12 mouse cellular contexts compared by ENCODE assay signal in the genomic region with DNA sequence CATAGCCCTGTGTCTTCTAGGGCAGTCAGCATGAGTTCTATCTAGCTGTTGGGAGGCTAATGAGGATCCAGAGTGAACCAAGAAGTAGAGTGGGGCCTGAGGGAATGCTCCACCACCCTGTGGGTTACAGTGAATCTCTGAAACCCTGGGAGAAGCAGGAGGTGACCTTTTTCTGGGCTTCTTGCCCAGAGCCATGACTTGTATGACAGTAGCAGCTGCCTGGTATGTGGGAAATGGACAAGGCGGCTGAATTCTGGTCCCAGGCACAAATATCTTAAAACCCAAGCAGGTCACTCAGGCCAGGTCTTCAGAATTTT. TPM values are rescaled to one million over a fixed set of nuclear protein-coding genes. Genes with fewer than 3 reads are reported as not detected.
DNase-seq lines count a peak whose midpoint lies in the region; ATAC-seq and TF ChIP-seq lines count a peak whose summit lies in the region.
"Had no signal": no experiment of that assay in that cellular context is flagged by ENCODE, and none has a peak within 500 bp of the region (broad histone marks: within the 10 kb centered on the region; RNA-seq: fewer than 3 reads in every experiment).

No protein-coding gene starts in this region.

- peak overlapping the region; percentile 94 for H3K27ac ChIP-seq in left cerebral cortex, adult 2 months
- no peak overlapping the region for H3K27ac ChIP-seq in forebrain, embryonic 16.5 days (ENCODE audit: low read length)
- H3K27ac ChIP-seq: midbrain, embryonic 12.5 days had no signal

- ATAC-seq in frontal cortex, adult (ENCODE audit: low TSS enrichment) = no peak
- ATAC-seq in forebrain, embryonic 16.5 days = no peak

- H3K36me3 ChIP-seq in forebrain, embryonic 16.5 days (ENCODE audit: control insufficient read depth, insufficient read depth) = no peaks in the 10 kb centered on the region
- H3K36me3 ChIP-seq: midbrain, embryonic 12.5 days had no signal

- no peak for TF ChIP-seq CTCF in left cerebral cortex, adult 2 months (IDR thresholded peaks at IDR 0.05)

- peaks cover 12% of the 10 kb centered on the region for H3K27me3 ChIP-seq in forebrain, embryonic 16.5 days (replicated peaks; ENCODE audit: control insufficient read depth, insufficient read depth, low read length)
- H3K27me3 ChIP-seq: Patski had no signal

- no peak overlapping the region for H3K9ac ChIP-seq in forebrain, embryonic 16.5 days (replicated peaks; ENCODE audit: low read depth, low read length)
- H3K9ac ChIP-seq: midbrain, embryonic 12.5 days had no signal

- H3K4me2 ChIP-seq in forebrain, embryonic 16.5 days (ENCODE audit: low read length) = no peak overlapping the region
- H3K4me2 ChIP-seq: midbrain, embryonic 12.5 days had no signal

- H3K9me3 ChIP-seq in forebrain, embryonic 16.5 days (ENCODE audit: control insufficient read depth, low read length) = no peaks in the 10 kb centered on the region
- H3K9me3 ChIP-seq: midbrain, embryonic 12.5 days had no signal

- no peak for DNase-seq in left cerebral cortex, adult 2 months (ENCODE audit: extremely low spot score in 1 of 2, low spot score in 2 of 2)
- DNase-seq in left cerebral cortex, adult 9 months (ENCODE audit: low spot score in 2 of 2) = no peak
- DNase-seq in adrenal gland, postnatal 36 days = peak; percentile 66 to 68
- DNase-seq in heart, postnatal 10 days = peak; percentile 71 to 75
- peak; percentile 51 to 74 for DNase-seq in lung, postnatal 4 days
- DNase-seq in layer of hippocampus, postnatal 10 days (ENCODE audit: low spot score in 2 of 2) = no peak
- DNase-seq: cerebellum, postnatal 25 days had no signal

- intact Hi-C loops in left cerebral cortex, adult 2 months (cut with DNase I) = loop anchor here (5.0 kb wide), 3 partner anchors 70 to 255 kb away; no protein-coding TSS in a partner anchor
- intact Hi-C loops in heart, postnatal 10 days (cut with DNase I) = loop anchor here (2.0 to 5.0 kb wide), 2 partner anchors 120 to 275 kb away; no protein-coding TSS in a partner anchor

- peak overlapping the region; percentile 63 for H3K4me3 ChIP-seq in left cerebral cortex, adult 2 months
- H3K4me3 ChIP-seq in forebrain, embryonic 16.5 days (replicated peaks; ENCODE audit: low read length) = no peak overlapping the region
- H3K4me3 ChIP-seq: midbrain, embryonic 12.5 days had no signal

- WGBS in forebrain, embryonic 16.5 days = 88% methylated on average over 1 of the region's 1 CpGs

- H3K4me1 ChIP-seq in forebrain, embryonic 16.5 days (replicated peaks; ENCODE audit: control insufficient read depth, insufficient read depth, low read length) = peaks cover 5% of the 10 kb centered on the region

RNA-seq across cellular contexts. Expression of gene Sstr4, which starts 2.6 kb away (rescaled TPM):
- 10 to 100 TPM; 33.7 to 34.9 TPM for total RNA-seq in left cerebral cortex, adult 2 months (2021)
- total RNA-seq in adrenal gland, postnatal 36 days (2021) = under 1 TPM in 1 of 2 experiments, not detected in 1; 0.36 TPM
- under 1 TPM; 0.77 to 0.89 TPM for total RNA-seq in heart, postnatal 10 days (2021)
- polyA plus RNA-seq in forebrain, embryonic 16.5 days (2015; fragmentation: Nextera tagmentation; extraction: Ambion mirVana) = 1.6 and 2.1 TPM in 2 replicates
- 10 to 100 TPM; 44.5 to 52.2 TPM for total RNA-seq in layer of hippocampus, postnatal 10 days (2021)
- polyA plus RNA-seq: Patski; testis, adult 2 months had no signal

RNA-seq across cellular contexts. Expression of gene Thbd, which starts 10.2 kb away (rescaled TPM):
- total RNA-seq in left cerebral cortex, adult 2 months (2021) = 10 to 100 TPM; 12.3 to 13.0 TPM
- total RNA-seq in adrenal gland, postnatal 36 days (2021) = 10 to 100 TPM; 20.5 to 34.7 TPM
- total RNA-seq in heart, postnatal 10 days (2021) = 10 to 100 TPM; 54.0 to 55.4 TPM
- 7.3 and 10.4 TPM in 2 replicates for polyA plus RNA-seq in forebrain, embryonic 16.5 days (2015; fragmentation: Nextera tagmentation; extraction: Ambion mirVana)
- 1 to 10 TPM; 4.2 to 6.6 TPM for total RNA-seq in layer of hippocampus, postnatal 10 days (2021)
- polyA plus RNA-seq: Patski had no signal

RNA-seq across cellular contexts. Expression of gene Cd93, which starts 45.6 kb away (rescaled TPM):
- total RNA-seq in left cerebral cortex, adult 2 months (2021) = 1 to 10 TPM; 5.0 to 5.2 TPM
- total RNA-seq in adrenal gland, postnatal 36 days (2021) = 10 to 100 TPM; 24.2 to 55.3 TPM
- total RNA-seq in heart, postnatal 10 days (2021) = 100 to 1,000 TPM; 163 to 201 TPM
- polyA plus RNA-seq in forebrain, embryonic 16.5 days (2015; fragmentation: Nextera tagmentation; extraction: Ambion mirVana) = 7.4 and 7.5 TPM in 2 replicates
- total RNA-seq in layer of hippocampus, postnatal 10 days (2021) = 10 to 100 TPM; 21.4 to 21.9 TPM

Comparison
In these comparisons a context has a peak if more than half of its experiments do, and no peak if none do; other contexts are left out.
1. DNase-seq: peak in adrenal gland, postnatal 36 days (2 of 2), heart, postnatal 10 days (2 of 2) and lung, postnatal 4 days (2 of 2); none in left cerebral cortex, adult 2 months (0 of 2), left cerebral cortex, adult 9 months (0 of 2) and layer of hippocampus, postnatal 10 days (0 of 2).
2. RNA of gene Sstr4, which starts 2.6 kb away (total RNA-seq): 44.5 to 52.2 TPM in layer of hippocampus, postnatal 10 days and 33.7 to 34.9 TPM in left cerebral cortex, adult 2 months; 0.77 to 0.89 TPM in heart, postnatal 10 days and 0.36 TPM in adrenal gland, postnatal 36 days; every median in the first group is over 10 times any median in the second.